Mouse (Mus musculus): ENCODE measurements at regions not wholly inside any gene's neighbourhood (a gene's known extent, or its start where the extent isn't known, plus 50 kb on each side); places are given as distances from the start of the nearest gene placed in this dataset.

- no peak for TF ChIP-seq EP300 (IDR thresholded peaks at IDR 0.05; ENCODE audit: low read depth)
- no peak for TF ChIP-seq CTCF (IDR thresholded peaks at IDR 0.05; ENCODE audit: low read depth)
- H3K4me3 ChIP-seq (ENCODE audit: low read depth, low read length) = no peak overlapping the region
- no peak overlapping the region for H3K4me2 ChIP-seq (ENCODE audit: low read depth, low read length)
- 67% methylated on average over 3 of the region's 3 CpGs for WGBS (ENCODE audit: insufficient replicate concordance)
- H3K27ac ChIP-seq (ENCODE audit: low read depth) = no peak overlapping the region
- DNase-seq (no peak), ATAC-seq (no peak)
- H3K4me1 ChIP-seq (ENCODE audit: insufficient read depth) = no peaks in the 10 kb centered on the region
- H3K9me3 ChIP-seq (ENCODE audit: low read length) = no peaks in the 10 kb centered on the region
- no peaks in the 10 kb centered on the region for H3K36me3 ChIP-seq (replicated peaks; ENCODE audit: insufficient read depth, low read length)
- no peaks in the 10 kb centered on the region for H3K27me3 ChIP-seq (ENCODE audit: insufficient read depth, low read length)
- H3K9ac ChIP-seq (replicated peaks) = no peak overlapping the region
These were observed 677.8 kb downstream of the Zfp619 start for GRCm38 (mm10) chr7:40195366-40195765.

GRCm38 (mm10) chr7:40202615-40203014 is 685.0 kb downstream of the Zfp619 start:
- Histone ChIP-seq H3K9ac (replicated peaks) (no peak overlapping the region), H3K9me3 (ENCODE audit: low read length) (no peaks in the 10 kb centered on the region), H3K27ac (ENCODE audit: low read depth) (no peak overlapping the region), H3K4me1 (ENCODE audit: insufficient read depth) (no peaks in the 10 kb centered on the region), H3K27me3 (ENCODE audit: insufficient read depth, low read length) (no peaks in the 10 kb centered on the region), H3K4me3 (ENCODE audit: low read depth, low read length) (no peak overlapping the region), H3K36me3 (replicated peaks; ENCODE audit: insufficient read depth, low read length) (no peaks in the 10 kb centered on the region), H3K4me2 (ENCODE audit: low read depth, low read length) (no peak overlapping the region)
- 68% methylated on average over 1 of the region's 1 CpGs for WGBS (ENCODE audit: insufficient replicate concordance)
- ATAC-seq (no peak), DNase-seq (no peak)
- TF ChIP-seq EP300 (IDR thresholded peaks at IDR 0.05; ENCODE audit: low read depth) (no peak), CTCF (IDR thresholded peaks at IDR 0.05; ENCODE audit: low read depth) (no peak)

GRCm38 (mm10) chr7:40211956-40212355 is 686.2 kb upstream of the Vstm2b start:
- TF ChIP-seq EP300 (IDR thresholded peaks at IDR 0.05; ENCODE audit: low read depth) = no peak
- TF ChIP-seq CTCF (IDR thresholded peaks at IDR 0.05; ENCODE audit: low read depth) = no peak

GRCm38 (mm10) chr7:40212576-40212975 is 685.6 kb upstream of the Vstm2b start:
- Histone ChIP-seq H3K4me3 (ENCODE audit: low read depth, low read length) (no peak overlapping the region), H3K36me3 (replicated peaks; ENCODE audit: insufficient read depth, low read length) (no peaks in the 10 kb centered on the region), H3K9me3 (ENCODE audit: low read length) (no peaks in the 10 kb centered on the region), H3K9ac (replicated peaks) (no peak overlapping the region), H3K27me3 (ENCODE audit: insufficient read depth, low read length) (no peaks in the 10 kb centered on the region), H3K27ac (ENCODE audit: low read depth) (no peak overlapping the region), H3K4me2 (ENCODE audit: low read depth, low read length) (no peak overlapping the region), H3K4me1 (ENCODE audit: insufficient read depth) (no peaks in the 10 kb centered on the region)
- DNase-seq = no peak
- TF ChIP-seq CTCF (IDR thresholded peaks at IDR 0.05; ENCODE audit: low read depth) (no peak), EP300 (IDR thresholded peaks at IDR 0.05; ENCODE audit: low read depth) (no peak)
- 86% methylated on average over 2 of the region's 2 CpGs for WGBS (ENCODE audit: insufficient replicate concordance)
- no peak for ATAC-seq

More at GRCm38 (mm10) chr7:40211956-40212355, 686.2 kb upstream of the Vstm2b start:
- no peaks in the 10 kb centered on the region for H3K27me3 ChIP-seq (ENCODE audit: insufficient read depth, low read length)
- no peaks in the 10 kb centered on the region for H3K36me3 ChIP-seq (replicated peaks; ENCODE audit: insufficient read depth, low read length)
- no peaks in the 10 kb centered on the region for H3K9me3 ChIP-seq (ENCODE audit: low read length)
- no peak for DNase-seq
- no peaks in the 10 kb centered on the region for H3K4me1 ChIP-seq (ENCODE audit: insufficient read depth)
- no peak overlapping the region for H3K4me2 ChIP-seq (ENCODE audit: low read depth, low read length)
- WGBS (ENCODE audit: insufficient replicate concordance) = 80% methylated on average over 5 of the region's 5 CpGs
- H3K4me3 ChIP-seq (ENCODE audit: low read depth, low read length) = no peak overlapping the region
- H3K9ac ChIP-seq (replicated peaks) = no peak overlapping the region
- H3K27ac ChIP-seq (ENCODE audit: low read depth) = no peak overlapping the region
- ATAC-seq = no peak

GRCm38 (mm10) chr7:40213646-40214045 is 684.5 kb upstream of the Vstm2b start:
- Histone ChIP-seq H3K9ac (replicated peaks) (no peak overlapping the region), H3K4me1 (ENCODE audit: insufficient read depth) (no peaks in the 10 kb centered on the region), H3K9me3 (ENCODE audit: low read length) (no peaks in the 10 kb centered on the region), H3K36me3 (replicated peaks; ENCODE audit: insufficient read depth, low read length) (no peaks in the 10 kb centered on the region), H3K4me2 (ENCODE audit: low read depth, low read length) (no peak overlapping the region), H3K27me3 (ENCODE audit: insufficient read depth, low read length) (no peaks in the 10 kb centered on the region), H3K4me3 (ENCODE audit: low read depth, low read length) (no peak overlapping the region), H3K27ac (ENCODE audit: low read depth) (no peak overlapping the region)
- 56% methylated on average over 2 of the region's 2 CpGs for WGBS (ENCODE audit: insufficient replicate concordance)
- ATAC-seq (no peak), DNase-seq (no peak)
- TF ChIP-seq EP300 (IDR thresholded peaks at IDR 0.05; ENCODE audit: low read depth) = no peak
- TF ChIP-seq CTCF (IDR thresholded peaks at IDR 0.05; ENCODE audit: low read depth) = no peak

GRCm38 (mm10) chr7:40214395-40214794 is 683.7 kb upstream of the Vstm2b start:
- Histone ChIP-seq H3K27me3 (ENCODE audit: insufficient read depth, low read length) (no peaks in the 10 kb centered on the region), H3K9ac (replicated peaks) (no peak overlapping the region), H3K36me3 (replicated peaks; ENCODE audit: insufficient read depth, low read length) (no peaks in the 10 kb centered on the region), H3K4me1 (ENCODE audit: insufficient read depth) (no peaks in the 10 kb centered on the region), H3K4me2 (ENCODE audit: low read depth, low read length) (no peak overlapping the region), H3K9me3 (ENCODE audit: low read length) (no peaks in the 10 kb centered on the region), H3K4me3 (ENCODE audit: low read depth, low read length) (no peak overlapping the region), H3K27ac (ENCODE audit: low read depth) (no peak overlapping the region)
- DNase-seq = no peak
- WGBS (ENCODE audit: insufficient replicate concordance) = 61% methylated on average over 4 of the region's 4 CpGs
- ATAC-seq = no peak
- TF ChIP-seq CTCF (IDR thresholded peaks at IDR 0.05; ENCODE audit: low read depth) (no peak), EP300 (IDR thresholded peaks at IDR 0.05; ENCODE audit: low read depth) (no peak)

GRCm38 (mm10) chr7:40215271-40215670 is 682.9 kb upstream of the Vstm2b start:
- Histone ChIP-seq H3K4me1 (ENCODE audit: insufficient read depth) (no peaks in the 10 kb centered on the region), H3K36me3 (replicated peaks; ENCODE audit: insufficient read depth, low read length) (no peaks in the 10 kb centered on the region), H3K27ac (ENCODE audit: low read depth) (no peak overlapping the region), H3K4me3 (ENCODE audit: low read depth, low read length) (no peak overlapping the region), H3K9me3 (ENCODE audit: low read length) (no peaks in the 10 kb centered on the region), H3K27me3 (ENCODE audit: insufficient read depth, low read length) (no peaks in the 10 kb centered on the region), H3K9ac (replicated peaks) (no peak overlapping the region), H3K4me2 (ENCODE audit: low read depth, low read length) (no peak overlapping the region)
- ATAC-seq (no peak), DNase-seq (no peak)
- TF ChIP-seq CTCF (IDR thresholded peaks at IDR 0.05; ENCODE audit: low read depth) (no peak), EP300 (IDR thresholded peaks at IDR 0.05; ENCODE audit: low read depth) (no peak)
- WGBS (ENCODE audit: insufficient replicate concordance) = 69% methylated on average over 2 of the region's 2 CpGs

Data from liver, postnatal 0 days (tissue).